Mouse (Mus musculus) hindbrain, embryonic 14.5 days (tissue): Measurements from ENCODE around the gene Kdm5b. TPM values are rescaled to one million over a fixed set of nuclear protein-coding genes. Genes with fewer than 3 reads are reported as not detected.

Experiments
- ATAC-seq: fragments of 200-750 bp; cut with Nextera tagmentation; 2 replicates; pipeline ENCODE4 v1.8.0; 2017; ENCODE audit warnings: moderate number of reproducible peaks, mild to moderate bottlenecking, moderate TSS enrichment, moderate library complexity; ENCODE audit not compliant: low FRiP score
- DNase-seq: peaks from one replicate; pipeline ENCODE4 v3.0.0-alpha.2; 2015; ENCODE audit warnings: low spot score
- H3K27ac ChIP-seq: fragments of 300-500 bp; sonication (generic); 2 replicates; pipeline ENCODE4 v1.5.1; 2014; ENCODE audit warnings: mild to moderate bottlenecking, moderate library complexity
- H3K27me3 ChIP-seq: fragments of 300-500 bp; sonication (generic); 2 replicates; pipeline ENCODE4 v1.6.1; 2014; ENCODE audit warnings: mild to moderate bottlenecking, low read length, mixed read lengths; ENCODE audit not compliant: control insufficient read depth, insufficient read depth
- H3K36me3 ChIP-seq: fragments of 300-500 bp; sonication (generic); replicated peaks from 2 replicates; pipeline ENCODE4 v1.6.1; 2014; ENCODE audit not compliant: control insufficient read depth, insufficient read depth
- H3K4me1 ChIP-seq: fragments of 300-500 bp; sonication (generic); replicated peaks from 2 replicates; pipeline ENCODE4 v1.6.1; 2014; ENCODE audit warnings: antibody characterized with exemption, low read length, mixed read lengths; ENCODE audit not compliant: control insufficient read depth, insufficient read depth
- H3K4me2 ChIP-seq: fragments of 300-500 bp; sonication (generic); replicated peaks from 2 replicates; pipeline ENCODE4 v1.6.1; 2014; ENCODE audit warnings: mild to moderate bottlenecking, moderate library complexity
- H3K4me3 ChIP-seq: fragments of 300-500 bp; sonication (generic); replicated peaks from 2 replicates; pipeline ENCODE4 v1.5.1; 2014; ENCODE audit warnings: mild to moderate bottlenecking, low read length
- H3K9ac ChIP-seq: fragments of 300-500 bp; sonication (generic); 2 replicates; pipeline ENCODE4 v1.6.1; 2014
- H3K9me3 ChIP-seq: fragments of 300-500 bp; sonication (generic); 2 replicates; pipeline ENCODE4 v1.6.1; 2016; ENCODE audit warnings: low read length; ENCODE audit not compliant: control insufficient read depth
- WGBS: fragments of 180-500 bp; shearing (Covaris S2); extraction: QIAGEN DNeasy Blood & Tissue Kit; methylation state at CpG from one replicate; pipeline ENCODE4 v1.1.7; 2014; 5-methylcytosine and 5-hydroxymethylcytosine counted together
- polyA plus RNA-seq: library from polyadenylated mRNA; unstranded; fragments of >200 nt; fragmentation: Nextera tagmentation; extraction: Ambion mirVana; gene quantifications from 2 replicates; pipeline ENCODE4 v1.2.1, GENCODE M21; 2014

The Kdm5b gene
- polyA plus RNA-seq, 1 experiment from 2014 or later = 83.0 TPM

DNA sequence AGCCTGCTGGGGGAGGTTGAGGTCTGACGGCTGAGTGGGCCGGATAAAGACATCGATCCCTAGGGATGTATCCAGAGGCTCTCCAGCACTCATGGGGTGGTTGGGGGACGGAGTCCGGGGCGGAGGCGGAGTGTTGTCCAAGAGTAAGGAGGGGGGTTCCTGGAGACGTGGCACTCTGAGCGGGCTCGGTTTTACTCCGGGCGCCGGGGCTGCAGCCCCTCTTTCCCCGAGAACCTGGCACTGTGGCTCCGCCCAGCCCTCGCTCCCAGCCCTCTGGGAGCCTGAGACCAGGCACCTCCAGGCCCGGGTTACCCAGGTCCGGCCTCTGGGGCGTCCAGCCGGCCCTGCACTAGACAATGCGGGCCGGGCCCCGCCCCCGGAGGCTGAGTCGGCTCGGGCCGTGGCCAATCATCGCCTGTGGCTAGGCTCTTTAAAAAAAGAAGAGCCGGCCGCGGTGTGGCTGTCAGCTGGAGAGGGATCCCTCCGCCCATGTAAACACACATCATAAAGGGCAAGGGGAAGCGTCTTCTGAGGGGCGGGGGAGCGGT is 3.2 kb upstream of the Kdm5b start:
- ATAC-seq = peak; percentile 95
- H3K27ac ChIP-seq = peak overlapping the region; percentile 90
- DNase-seq = peak; percentile 95
- H3K27me3 ChIP-seq = no peaks in the 10 kb centered on the region
- H3K4me1 ChIP-seq = 0 out of 2 replicates have a peak, but pooled peaks cover 4% of the 10 kb centered on the region
- peak overlapping the region; percentile 75 for H3K9ac ChIP-seq
- no peaks in the 10 kb centered on the region for H3K36me3 ChIP-seq
- peak overlapping the region; percentile 74 for H3K4me2 ChIP-seq
- WGBS = under 1% methylated on average over 34 of the region's 35 CpGs
- no peaks in the 10 kb centered on the region for H3K9me3 ChIP-seq
- H3K4me3 ChIP-seq = peak overlapping the region; percentile 53

DNA sequence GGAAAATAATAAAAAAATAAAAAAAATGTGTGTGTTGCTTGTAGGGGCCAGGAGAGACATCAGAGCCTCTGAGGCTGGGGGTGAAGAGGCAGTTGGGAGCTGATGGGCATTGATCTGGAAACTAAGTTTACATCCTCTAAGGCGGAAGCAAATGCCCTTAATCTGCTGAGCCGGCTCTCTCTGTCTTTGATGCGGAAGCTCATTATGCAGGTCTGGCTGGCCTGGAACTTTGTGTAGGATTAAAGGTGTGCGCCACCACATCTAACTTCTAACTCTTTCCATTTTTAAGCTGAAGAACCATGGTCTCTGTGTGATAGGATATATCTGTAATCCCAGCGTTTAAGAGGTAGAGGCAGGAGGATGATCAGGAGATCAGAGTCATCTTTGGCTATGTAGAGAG is 1.5 kb upstream of the Kdm5b start:
- Histone ChIP-seq H3K4me2 (no peak overlapping the region), H3K4me1 (peaks cover 19% of the 10 kb centered on the region), H3K9ac (no peak overlapping the region), H3K27ac (no peak overlapping the region), H3K27me3 (no peaks in the 10 kb centered on the region), H3K36me3 (no peaks in the 10 kb centered on the region), H3K4me3 (no peak overlapping the region), H3K9me3 (no peaks in the 10 kb centered on the region)
- DNase-seq (no peak), ATAC-seq (no peak)
- WGBS = 47% methylated on average over 5 of the region's 5 CpGs

DNA sequence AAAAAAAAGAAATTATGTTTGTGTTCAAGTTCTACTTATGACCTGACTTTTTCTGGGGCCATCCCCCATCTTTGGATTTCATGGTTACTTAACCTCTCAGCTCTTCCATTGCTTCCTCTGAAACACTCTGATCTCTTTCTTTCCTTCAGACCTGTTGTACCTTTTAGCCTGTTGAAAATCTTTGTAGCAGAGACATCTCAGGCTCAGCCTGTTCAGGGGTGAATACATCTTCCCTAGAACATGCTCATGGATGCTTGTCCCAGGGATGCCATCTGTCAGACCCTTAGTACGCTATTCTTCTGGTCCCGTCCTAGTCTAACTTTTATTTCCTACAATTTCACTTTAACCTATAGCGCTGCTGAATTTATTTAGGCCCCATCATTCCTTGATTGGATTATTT is 745 bp upstream of the Kdm5b start:
- no peak for DNase-seq
- Histone ChIP-seq H3K27ac (0 out of 2 replicates have a peak overlapping the region, but pooled peaks have one; percentile 93), H3K4me1 (peaks cover 25% of the 10 kb centered on the region), H3K4me2 (no peak overlapping the region), H3K27me3 (no peaks in the 10 kb centered on the region), H3K9me3 (no peaks in the 10 kb centered on the region), H3K4me3 (0 out of 2 replicates have a peak overlapping the region, but pooled peaks have one; percentile 95), H3K36me3 (no peaks in the 10 kb centered on the region), H3K9ac (no peak overlapping the region)
- WGBS = 81% methylated on average over 3 of the region's 3 CpGs
- ATAC-seq = no peak

DNA sequence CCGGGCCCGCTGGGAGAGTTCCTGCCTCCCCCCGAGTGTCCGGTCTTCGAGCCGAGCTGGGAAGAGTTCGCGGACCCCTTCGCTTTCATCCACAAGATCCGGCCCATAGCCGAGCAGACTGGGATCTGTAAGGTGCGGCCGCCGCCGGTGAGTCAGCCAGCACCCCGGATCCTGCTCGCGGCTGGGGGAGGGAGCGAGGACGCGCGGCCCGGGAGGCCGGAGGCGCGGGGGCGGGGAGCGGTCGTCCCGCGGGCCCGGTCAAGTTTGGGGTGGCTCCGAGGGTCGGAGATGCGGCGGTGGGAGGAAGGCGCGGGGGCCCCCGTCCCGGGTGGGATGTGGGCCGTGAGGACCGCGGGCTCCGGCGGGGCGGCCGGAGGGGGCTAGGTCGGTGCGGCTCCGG is 425 bp downstream of the Kdm5b start:
- WGBS = 0% methylated on average over 40 of the region's 50 CpGs
- no peaks in the 10 kb centered on the region for H3K9me3 ChIP-seq
- H3K4me3 ChIP-seq = peak overlapping the region; percentile 95
- no peak for DNase-seq
- no peaks in the 10 kb centered on the region for H3K36me3 ChIP-seq
- H3K9ac ChIP-seq = peak overlapping the region; percentile 99
- no peaks in the 10 kb centered on the region for H3K27me3 ChIP-seq
- H3K4me2 ChIP-seq = peak overlapping the region; percentile 85
- no peak for ATAC-seq
- H3K27ac ChIP-seq = peak overlapping the region; percentile 93
- H3K4me1 ChIP-seq = peaks cover 31% of the 10 kb centered on the region

DNA sequence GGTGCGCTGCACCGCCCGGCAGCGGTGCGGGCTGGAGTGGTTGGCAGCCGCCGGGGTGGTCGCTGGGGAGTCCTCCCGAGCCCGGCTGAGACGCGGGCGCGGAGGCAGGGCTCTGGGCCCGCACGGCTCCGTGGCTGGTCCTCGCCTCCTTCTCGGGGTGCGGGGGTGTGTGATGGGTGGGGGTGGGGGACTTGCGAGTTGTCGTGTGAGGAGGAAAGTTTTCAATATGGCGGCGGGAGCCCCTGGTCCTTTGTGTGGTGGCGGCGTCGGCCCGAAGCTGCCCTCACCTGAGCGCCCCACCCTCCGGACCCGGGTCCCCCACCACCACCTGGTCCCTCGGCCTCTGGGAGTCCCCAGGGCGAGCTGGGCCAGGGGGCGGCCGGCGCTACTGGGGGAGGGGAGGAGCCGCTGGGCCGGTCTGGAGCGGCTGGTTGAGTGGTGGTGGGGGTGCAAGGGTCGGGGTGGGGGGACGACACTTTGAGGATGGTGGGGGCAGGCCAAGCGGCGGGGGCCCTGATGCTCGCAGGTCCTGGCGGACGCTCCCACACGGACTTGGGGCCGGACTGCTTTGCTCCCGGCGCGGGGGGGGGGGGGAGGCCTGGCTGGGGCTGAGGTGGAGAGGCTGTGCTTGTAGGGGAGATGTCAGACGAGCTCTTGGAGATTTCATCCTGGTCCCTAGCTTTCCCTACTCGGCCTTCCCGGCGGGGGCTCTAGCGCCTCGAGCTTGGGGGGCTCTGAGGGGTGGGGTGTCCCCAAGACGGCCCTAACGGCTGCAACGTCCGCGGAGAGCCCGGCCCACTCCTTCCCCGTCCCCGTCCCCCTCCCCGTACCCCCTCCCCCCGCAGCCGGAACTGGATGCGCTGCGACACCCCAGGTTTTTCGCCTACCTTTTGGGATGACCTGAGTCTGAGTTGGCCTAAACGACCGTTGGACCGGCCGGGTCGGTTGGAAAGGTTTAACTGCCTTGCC is 1.1 kb downstream of the Kdm5b start:
- Histone ChIP-seq H3K36me3 (no peaks in the 10 kb centered on the region), H3K9me3 (no peaks in the 10 kb centered on the region), H3K9ac (peak overlapping the region; percentile 99), H3K27ac (peak overlapping the region; percentile 93), H3K4me3 (peak overlapping the region; percentile 95), H3K27me3 (no peaks in the 10 kb centered on the region), H3K4me1 (peaks cover 35% of the 10 kb centered on the region), H3K4me2 (peak overlapping the region; percentile 85)
- under 1% methylated on average over 54 of the region's 76 CpGs for WGBS
- peak; percentile 35 for ATAC-seq
- DNase-seq = peak; percentile 35

DNA sequence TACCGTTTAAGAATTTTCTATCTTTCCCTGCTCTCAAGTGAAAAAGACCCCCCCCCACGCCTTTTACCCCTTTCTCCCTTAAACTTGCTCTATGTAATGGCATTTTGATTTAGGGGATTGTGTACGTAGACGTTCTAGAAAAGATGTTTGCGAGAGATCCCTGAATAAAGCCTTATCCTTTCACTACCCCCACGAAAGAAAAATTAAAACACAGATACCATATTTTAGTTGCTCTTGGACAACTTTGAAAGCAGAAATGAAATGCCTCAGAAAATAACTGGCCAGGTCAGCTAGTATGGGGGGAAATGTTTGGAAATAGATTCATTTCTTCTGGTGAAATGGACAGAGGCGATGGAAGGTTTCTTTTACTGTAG is 1.8 kb downstream of the Kdm5b start:
- DNase-seq (no peak), ATAC-seq (no peak)
- WGBS = 4% methylated on average over 7 of the region's 7 CpGs
- Histone ChIP-seq H3K4me2 (peak overlapping the region; percentile 85), H3K9me3 (no peaks in the 10 kb centered on the region), H3K36me3 (no peaks in the 10 kb centered on the region), H3K27ac (peak overlapping the region; percentile 93), H3K27me3 (no peaks in the 10 kb centered on the region), H3K4me1 (peaks cover 35% of the 10 kb centered on the region), H3K4me3 (peak overlapping the region; percentile 95), H3K9ac (peak overlapping the region; percentile 99)

DNA sequence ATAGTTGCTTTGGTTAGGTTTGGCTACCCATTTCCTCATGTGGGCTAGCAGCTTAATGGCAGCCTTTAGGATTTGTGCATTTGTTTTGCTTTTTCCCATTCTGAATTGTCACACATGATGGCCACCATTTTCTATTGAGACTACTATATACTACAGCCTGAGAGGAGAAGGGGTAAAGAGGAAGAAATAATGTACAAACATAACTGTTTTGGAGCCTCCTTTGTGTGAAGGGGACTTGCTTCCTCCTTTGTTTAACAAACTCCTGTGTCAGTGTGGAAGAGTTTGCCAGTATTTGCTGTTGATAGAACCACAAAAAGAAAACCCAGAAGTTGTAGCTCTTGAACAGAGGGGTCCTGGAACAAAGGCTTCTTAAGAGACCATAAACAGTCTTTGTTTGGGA is 2.5 kb downstream of the Kdm5b start:
- H3K4me1 ChIP-seq = peaks cover 31% of the 10 kb centered on the region
- DNase-seq (no peak), ATAC-seq (no peak)
- peak overlapping the region; percentile 51 for H3K27ac ChIP-seq
- peak overlapping the region; percentile 95 for H3K4me3 ChIP-seq
- H3K27me3 ChIP-seq = no peaks in the 10 kb centered on the region
- no peaks in the 10 kb centered on the region for H3K36me3 ChIP-seq
- H3K4me2 ChIP-seq = peak overlapping the region; percentile 85
- H3K9ac ChIP-seq = peak overlapping the region; percentile 99
- no peaks in the 10 kb centered on the region for H3K9me3 ChIP-seq

DNA sequence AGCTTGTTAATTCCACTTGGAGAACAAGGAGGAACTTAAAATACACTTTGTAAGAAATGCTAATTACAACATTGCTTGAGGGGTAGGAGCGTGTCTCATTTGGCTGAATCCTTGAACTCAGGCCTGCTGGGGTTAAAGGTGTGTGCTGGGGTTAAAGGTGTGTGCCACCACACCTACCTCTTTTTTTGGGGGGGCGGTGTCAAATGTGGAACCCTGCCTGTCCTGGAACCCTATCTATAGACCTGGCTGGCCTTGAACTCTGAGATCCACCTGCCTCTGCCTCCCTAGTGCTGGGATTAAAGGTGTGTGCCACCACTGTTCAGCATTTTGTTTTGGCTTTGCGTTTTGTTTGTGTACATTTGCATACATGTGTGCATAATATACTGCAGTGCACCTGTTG is 3.8 kb downstream of the Kdm5b start:
- DNase-seq (no peak), ATAC-seq (no peak)
- H3K9ac ChIP-seq = no peak overlapping the region
- H3K9me3 ChIP-seq = no peaks in the 10 kb centered on the region
- 79% methylated on average over 3 of the region's 3 CpGs for WGBS
- peaks cover 31% of the 10 kb centered on the region for H3K4me1 ChIP-seq
- H3K4me3 ChIP-seq = no peak overlapping the region
- H3K27ac ChIP-seq = no peak overlapping the region
- H3K4me2 ChIP-seq = no peak overlapping the region
- H3K27me3 ChIP-seq = no peaks in the 10 kb centered on the region
- H3K36me3 ChIP-seq = no peaks in the 10 kb centered on the region

DNA sequence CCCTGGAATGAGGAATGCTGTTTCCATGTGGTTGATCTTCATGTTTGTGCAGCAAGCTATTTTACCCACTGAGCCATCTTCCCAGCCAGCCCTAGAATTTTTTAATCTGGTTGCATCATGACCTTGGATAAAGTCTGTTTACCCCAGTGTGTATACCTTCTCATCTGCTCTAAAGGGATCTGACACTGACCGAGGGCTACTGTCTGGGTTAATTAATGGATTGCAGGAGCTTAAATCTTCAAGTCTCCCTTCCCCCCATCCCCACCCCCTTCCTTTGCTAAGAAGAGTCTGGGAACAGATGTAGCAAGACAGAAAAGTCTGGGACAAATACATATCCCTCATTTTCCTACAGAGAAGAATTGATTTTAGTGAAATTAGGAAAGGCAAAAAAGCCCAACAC is 7.5 kb downstream of the Kdm5b start:
- no peak overlapping the region for H3K4me3 ChIP-seq
- H3K9me3 ChIP-seq = no peaks in the 10 kb centered on the region
- no peak for ATAC-seq
- peaks cover 40% of the 10 kb centered on the region for H3K4me1 ChIP-seq
- WGBS = 25% methylated on average over 1 of the region's 1 CpGs
- H3K9ac ChIP-seq = no peak overlapping the region
- no peaks in the 10 kb centered on the region for H3K27me3 ChIP-seq
- DNase-seq = no peak
- no peaks in the 10 kb centered on the region for H3K36me3 ChIP-seq
- no peak overlapping the region for H3K27ac ChIP-seq
- no peak overlapping the region for H3K4me2 ChIP-seq
